Mouse (Mus musculus): Measurements from ENCODE around the gene Siglec1. TPM values are rescaled to one million over a fixed set of nuclear protein-coding genes. Genes with fewer than 3 reads are reported as not detected.

Gene Siglec1
- polyA plus RNA-seq, 1 experiment from 2014 or later = 1.8 TPM

- H3K4me1 ChIP-seq (ENCODE audit: control insufficient read depth, low read depth, low read length) = no peaks in the 10 kb centered on the region
- H3K4me3 ChIP-seq (ENCODE audit: low read depth, low read length) = no peak overlapping the region
- no peak overlapping the region for H3K9ac ChIP-seq (ENCODE audit: low read depth, low read length)
- no peaks in the 10 kb centered on the region for H3K9me3 ChIP-seq (replicated peaks; ENCODE audit: control insufficient read depth, low read length)
- WGBS (ENCODE audit: insufficient replicate concordance) = 41% methylated on average over 4 of the region's 4 CpGs
- no peaks in the 10 kb centered on the region for H3K27me3 ChIP-seq (ENCODE audit: control insufficient read depth, insufficient read depth, low read depth, low read length)
- no peak overlapping the region for H3K27ac ChIP-seq (ENCODE audit: low read length)
- no peak for ATAC-seq (ENCODE audit: low read depth)
- no peaks in the 10 kb centered on the region for H3K36me3 ChIP-seq (ENCODE audit: control insufficient read depth, insufficient read depth)
- no peak overlapping the region for H3K4me2 ChIP-seq (ENCODE audit: low read depth, low read length)
These were observed 2.0 kb upstream of the Siglec1 start for GRCm38 (mm10) chr2:131088581-131088980.

GRCm38 (mm10) chr2:131084206-131084605 is 2.4 kb downstream of the Siglec1 start:
- Histone ChIP-seq H3K4me3 (ENCODE audit: low read depth, low read length) (no peak overlapping the region), H3K9me3 (replicated peaks; ENCODE audit: control insufficient read depth, low read length) (no peaks in the 10 kb centered on the region), H3K27ac (ENCODE audit: low read length) (no peak overlapping the region), H3K9ac (ENCODE audit: low read depth, low read length) (no peak overlapping the region), H3K27me3 (ENCODE audit: control insufficient read depth, insufficient read depth, low read depth, low read length) (peaks cover 5% of the 10 kb centered on the region; the same call in 1 of the 2 replicates), H3K4me1 (ENCODE audit: control insufficient read depth, low read depth, low read length) (no peaks in the 10 kb centered on the region), H3K36me3 (ENCODE audit: control insufficient read depth, insufficient read depth) (no peaks in the 10 kb centered on the region), H3K4me2 (ENCODE audit: low read depth, low read length) (no peak overlapping the region)
- 65% methylated on average over 4 of the region's 4 CpGs for WGBS (ENCODE audit: insufficient replicate concordance)
- ATAC-seq (ENCODE audit: low read depth) = no peak

GRCm38 (mm10) chr2:131080507-131080906 is 6.1 kb downstream of the Siglec1 start:
- no peak for ATAC-seq (ENCODE audit: low read depth)
- Histone ChIP-seq H3K4me3 (ENCODE audit: low read depth, low read length) (no peak overlapping the region), H3K27me3 (ENCODE audit: control insufficient read depth, insufficient read depth, low read depth, low read length) (peaks cover 16% of the 10 kb centered on the region), H3K9me3 (replicated peaks; ENCODE audit: control insufficient read depth, low read length) (no peaks in the 10 kb centered on the region), H3K9ac (ENCODE audit: low read depth, low read length) (no peak overlapping the region), H3K27ac (ENCODE audit: low read length) (no peak overlapping the region), H3K36me3 (ENCODE audit: control insufficient read depth, insufficient read depth) (no peaks in the 10 kb centered on the region), H3K4me2 (ENCODE audit: low read depth, low read length) (no peak overlapping the region), H3K4me1 (ENCODE audit: control insufficient read depth, low read depth, low read length) (no peaks in the 10 kb centered on the region)
- WGBS (ENCODE audit: insufficient replicate concordance) = 24% methylated on average over 5 of the region's 5 CpGs

- WGBS (ENCODE audit: insufficient replicate concordance) = 70% methylated on average over 10 of the region's 10 CpGs
- Histone ChIP-seq H3K36me3 (ENCODE audit: control insufficient read depth, insufficient read depth) (no peaks in the 10 kb centered on the region), H3K4me3 (ENCODE audit: low read depth, low read length) (no peak overlapping the region), H3K4me2 (ENCODE audit: low read depth, low read length) (no peak overlapping the region), H3K27me3 (ENCODE audit: control insufficient read depth, insufficient read depth, low read depth, low read length) (peaks cover 4% of the 10 kb centered on the region; the same call in 1 of the 2 replicates), H3K4me1 (ENCODE audit: control insufficient read depth, low read depth, low read length) (no peaks in the 10 kb centered on the region), H3K9me3 (replicated peaks; ENCODE audit: control insufficient read depth, low read length) (no peaks in the 10 kb centered on the region), H3K27ac (ENCODE audit: low read length) (no peak overlapping the region), H3K9ac (ENCODE audit: low read depth, low read length) (no peak overlapping the region)
- no peak for ATAC-seq (ENCODE audit: low read depth)
These were observed 14.0 kb downstream of the Siglec1 start for GRCm38 (mm10) chr2:131072536-131072935.

GRCm38 (mm10) chr2:131067481-131067880 is 19.1 kb downstream of the Siglec1 start:
- WGBS (ENCODE audit: insufficient replicate concordance) = 47% methylated on average over 6 of the region's 6 CpGs
- no peaks in the 10 kb centered on the region for H3K36me3 ChIP-seq (ENCODE audit: control insufficient read depth, insufficient read depth)
- H3K9me3 ChIP-seq (replicated peaks; ENCODE audit: control insufficient read depth, low read length) = no peaks in the 10 kb centered on the region
- H3K4me2 ChIP-seq (ENCODE audit: low read depth, low read length) = no peak overlapping the region
- H3K4me1 ChIP-seq (ENCODE audit: control insufficient read depth, low read depth, low read length) = no peaks in the 10 kb centered on the region; the same call in 1 of the 2 replicates
- ATAC-seq (ENCODE audit: low read depth) = no peak
- no peak overlapping the region for H3K9ac ChIP-seq (ENCODE audit: low read depth, low read length)
- H3K27me3 ChIP-seq (ENCODE audit: control insufficient read depth, insufficient read depth, low read depth, low read length) = peaks cover 31% of the 10 kb centered on the region
- no peak overlapping the region for H3K27ac ChIP-seq (ENCODE audit: low read length)
- H3K4me3 ChIP-seq (ENCODE audit: low read depth, low read length) = no peak overlapping the region

- H3K4me3 ChIP-seq (ENCODE audit: low read depth, low read length) = no peak overlapping the region
- WGBS (ENCODE audit: insufficient replicate concordance) = 51% methylated on average over 9 of the region's 9 CpGs
- no peak overlapping the region for H3K9ac ChIP-seq (ENCODE audit: low read depth, low read length)
- peaks cover 41% of the 10 kb centered on the region for H3K27me3 ChIP-seq (ENCODE audit: control insufficient read depth, insufficient read depth, low read depth, low read length)
- ATAC-seq (ENCODE audit: low read depth) = no peak
- no peaks in the 10 kb centered on the region for H3K9me3 ChIP-seq (replicated peaks; ENCODE audit: control insufficient read depth, low read length)
- H3K4me2 ChIP-seq (ENCODE audit: low read depth, low read length) = no peak overlapping the region
- no peak overlapping the region for H3K27ac ChIP-seq (ENCODE audit: low read length)
- H3K4me1 ChIP-seq (ENCODE audit: control insufficient read depth, low read depth, low read length) = no peaks in the 10 kb centered on the region; the same call in 1 of the 2 replicates
- no peaks in the 10 kb centered on the region for H3K36me3 ChIP-seq (ENCODE audit: control insufficient read depth, insufficient read depth)
These were observed 20.2 kb downstream of the Siglec1 start for GRCm38 (mm10) chr2:131066342-131066741.

- Histone ChIP-seq H3K4me2 (ENCODE audit: low read depth, low read length) (no peak within 1 kb of the TSS), H3K9ac (ENCODE audit: low read depth, low read length) (no peak within 1 kb of the TSS), H3K9me3 (replicated peaks; ENCODE audit: control insufficient read depth, low read length) (no peaks in the 10 kb centered on the region), H3K36me3 (ENCODE audit: control insufficient read depth, insufficient read depth) (no peaks in the 10 kb centered on the region), H3K4me3 (ENCODE audit: low read depth, low read length) (no peak within 1 kb of the TSS), H3K4me1 (ENCODE audit: control insufficient read depth, low read depth, low read length) (no peaks in the 10 kb centered on the region; the same call in 1 of the 2 replicates), H3K27ac (ENCODE audit: low read length) (no peak within 1 kb of the TSS), H3K27me3 (ENCODE audit: control insufficient read depth, insufficient read depth, low read depth, low read length) (peaks cover 45% of the 10 kb centered on the region)
- 5% methylated on average over 27 of the region's 27 CpGs for WGBS (ENCODE audit: insufficient replicate concordance)
- ATAC-seq (ENCODE audit: low read depth) = no peak
These were observed 23.1 kb downstream of the Siglec1 start, which contains the start of gene Adam33 for GRCm38 (mm10) chr2:131063404-131063864. Gene Adam33 (minus strand): TSS chr2:131063814.

- H3K36me3 ChIP-seq (ENCODE audit: control insufficient read depth, insufficient read depth) = no peaks in the 10 kb centered on the region
- 48% methylated on average over 5 of the region's 5 CpGs for WGBS (ENCODE audit: insufficient replicate concordance)
These were observed 25.0 kb downstream of the Siglec1 start for GRCm38 (mm10) chr2:131061607-131062006.

GRCm38 (mm10) chr2:131060784-131061183 is 25.8 kb downstream of the Siglec1 start:
- Histone ChIP-seq H3K4me1 (ENCODE audit: control insufficient read depth, low read depth, low read length) (no peaks in the 10 kb centered on the region; the same call in 1 of the 2 replicates), H3K27me3 (ENCODE audit: control insufficient read depth, insufficient read depth, low read depth, low read length) (peaks cover 52% of the 10 kb centered on the region), H3K4me2 (ENCODE audit: low read depth, low read length) (no peak overlapping the region), H3K9ac (ENCODE audit: low read depth, low read length) (no peak overlapping the region), H3K9me3 (replicated peaks; ENCODE audit: control insufficient read depth, low read length) (no peaks in the 10 kb centered on the region), H3K4me3 (ENCODE audit: low read depth, low read length) (no peak overlapping the region), H3K27ac (ENCODE audit: low read length) (no peak overlapping the region), H3K36me3 (ENCODE audit: control insufficient read depth, insufficient read depth) (no peaks in the 10 kb centered on the region)
- no peak for ATAC-seq (ENCODE audit: low read depth)
- WGBS (ENCODE audit: insufficient replicate concordance) = 64% methylated on average over 6 of the region's 6 CpGs

More at GRCm38 (mm10) chr2:131061607-131062006, 25.0 kb downstream of the Siglec1 start:
- no peak for ATAC-seq (ENCODE audit: low read depth)
- Histone ChIP-seq H3K4me1 (ENCODE audit: control insufficient read depth, low read depth, low read length) (no peaks in the 10 kb centered on the region; the same call in 1 of the 2 replicates), H3K4me2 (ENCODE audit: low read depth, low read length) (no peak overlapping the region), H3K27me3 (ENCODE audit: control insufficient read depth, insufficient read depth, low read depth, low read length) (peaks cover 48% of the 10 kb centered on the region), H3K9ac (ENCODE audit: low read depth, low read length) (no peak overlapping the region), H3K27ac (ENCODE audit: low read length) (no peak overlapping the region), H3K9me3 (replicated peaks; ENCODE audit: control insufficient read depth, low read length) (no peaks in the 10 kb centered on the region), H3K4me3 (ENCODE audit: low read depth, low read length) (no peak overlapping the region)
